Mouse (Mus musculus) granulocyte monocyte progenitor cell, adult 5-6 weeks (primary cell): ENCODE data around the gene Cdh23. TPM values are rescaled to one million over a fixed set of nuclear protein-coding genes. Genes with fewer than 3 reads are reported as not detected.
"Not testable (repeated sequence)": the region's sequence is repeated elsewhere in the genome, so short reads cannot be mapped to it uniquely, and the experiment has no call there.

Experiments used
- ATAC-seq: replicated peaks from 2 replicates; pipeline ENCODE4 v1.8.0; 2016; ENCODE audit warnings: mild to moderate bottlenecking, moderate TSS enrichment, inconsistent platforms; ENCODE audit not compliant: poor library complexity, severe bottlenecking
- total RNA-seq, 2 experiments: library from RNA; stranded (forward) in 1 of 2; stranded (reverse) in 1 of 2; fragments of 200-712, 200-1000 nt in 1 of 2; fragments of >200 nt in 1 of 2; fragmentation: Nextera tagmentation in 1 of 2; gene quantifications; 2 replicates each; pipeline ENCODE4 v1.2.3; 2014 to 2017

Gene Cdh23
- total RNA-seq, 2 experiments from 2014 or later, result not detected

DNA sequence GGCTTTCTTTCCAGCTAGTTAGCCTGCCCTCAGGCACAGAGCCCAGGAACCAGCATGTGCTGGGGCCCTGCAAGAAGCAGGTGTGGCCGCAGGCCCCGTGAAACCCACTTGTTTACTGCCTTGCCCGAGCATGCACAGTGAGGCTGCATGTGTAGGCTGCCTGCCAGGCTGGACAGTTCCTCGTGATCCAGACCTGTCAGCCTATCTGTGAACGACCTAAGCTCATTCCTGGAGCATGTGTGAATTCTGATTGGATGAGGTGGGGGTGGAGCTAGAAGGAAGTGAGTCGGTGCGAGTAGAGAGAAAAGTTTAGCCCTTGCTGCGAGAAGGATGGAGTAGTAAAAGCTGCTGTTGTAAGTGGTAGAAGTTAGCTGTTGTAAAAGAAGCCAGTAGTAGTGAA lies 16.0 kb upstream of the Cdh23 start:
- not testable (repeated sequence) for ATAC-seq

GRCm38 (mm10) chr10:60708837-60709236 lies 12.5 kb upstream of the Cdh23 start:
- no peak for ATAC-seq

DNA sequence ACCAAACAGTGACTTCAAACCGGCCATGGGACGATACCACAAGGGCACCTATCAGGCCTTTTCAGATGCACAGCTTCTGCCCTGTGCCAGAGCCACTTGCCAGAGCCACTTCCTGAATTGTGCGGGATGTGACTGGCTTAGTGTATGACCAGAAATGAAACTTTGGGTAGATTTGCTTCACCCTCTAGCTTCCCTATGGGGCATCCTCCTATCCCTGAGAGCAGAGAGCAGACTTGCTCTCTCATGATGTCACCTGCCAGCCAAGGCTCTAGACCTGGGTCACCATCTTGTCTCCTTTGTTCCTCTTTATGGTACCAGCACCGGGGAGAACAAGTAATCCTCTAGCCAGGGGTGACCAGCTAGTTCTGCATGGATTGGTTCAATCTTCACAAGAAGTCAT lies 10.0 kb upstream of the Cdh23 start:
- peak; percentile 93 for ATAC-seq

- peak; percentile 52 for ATAC-seq
These were observed 8.8 kb upstream of the Cdh23 start for GRCm38 (mm10) chr10:60705134-60705533.

- peak; percentile 25; the same call in 1 of the 2 replicates for ATAC-seq
These were observed 1.5 kb upstream of the Cdh23 start for GRCm38 (mm10) chr10:60697775-60698174.

GRCm38 (mm10) chr10:60696975-60697374 lies 685 bp upstream of the Cdh23 start:
- peak; percentile 96 for ATAC-seq

- peak; percentile 12; the same call in 1 of the 2 replicates for ATAC-seq
These were observed 4.5 kb downstream of the Cdh23 start for GRCm38 (mm10) chr10:60691671-60692390.

DNA sequence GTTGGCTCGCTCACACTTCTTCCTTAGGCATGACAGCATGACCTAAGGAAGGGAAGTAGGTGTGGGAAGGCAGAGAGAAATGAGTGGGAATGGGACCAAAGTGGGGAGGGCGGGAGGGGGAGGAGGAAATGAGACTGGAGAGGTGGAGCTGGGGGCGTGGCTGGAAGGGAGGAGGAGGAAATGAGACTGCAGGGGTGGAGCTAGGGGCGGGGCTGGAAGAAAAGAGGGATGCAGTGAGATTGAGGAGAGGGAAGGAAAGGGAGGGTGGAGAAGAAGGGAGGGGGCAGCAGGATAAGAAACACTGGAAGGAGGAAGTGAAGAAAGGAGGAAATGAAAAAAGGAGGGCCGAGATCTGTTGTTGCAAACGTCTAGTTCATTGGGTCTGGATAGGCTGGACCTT lies 5.3 kb downstream of the Cdh23 start:
- ATAC-seq, result peak; percentile 70

- no peak for ATAC-seq
These were observed 6.9 kb downstream of the Cdh23 start for GRCm38 (mm10) chr10:60689396-60689795.

GRCm38 (mm10) chr10:60687011-60687776 lies 9.1 kb downstream of the Cdh23 start:
- peak; percentile 30; the same call in 1 of the 2 replicates for ATAC-seq

- no peak for ATAC-seq
These were observed 9.7 kb downstream of the Cdh23 start for GRCm38 (mm10) chr10:60686641-60686975.

DNA sequence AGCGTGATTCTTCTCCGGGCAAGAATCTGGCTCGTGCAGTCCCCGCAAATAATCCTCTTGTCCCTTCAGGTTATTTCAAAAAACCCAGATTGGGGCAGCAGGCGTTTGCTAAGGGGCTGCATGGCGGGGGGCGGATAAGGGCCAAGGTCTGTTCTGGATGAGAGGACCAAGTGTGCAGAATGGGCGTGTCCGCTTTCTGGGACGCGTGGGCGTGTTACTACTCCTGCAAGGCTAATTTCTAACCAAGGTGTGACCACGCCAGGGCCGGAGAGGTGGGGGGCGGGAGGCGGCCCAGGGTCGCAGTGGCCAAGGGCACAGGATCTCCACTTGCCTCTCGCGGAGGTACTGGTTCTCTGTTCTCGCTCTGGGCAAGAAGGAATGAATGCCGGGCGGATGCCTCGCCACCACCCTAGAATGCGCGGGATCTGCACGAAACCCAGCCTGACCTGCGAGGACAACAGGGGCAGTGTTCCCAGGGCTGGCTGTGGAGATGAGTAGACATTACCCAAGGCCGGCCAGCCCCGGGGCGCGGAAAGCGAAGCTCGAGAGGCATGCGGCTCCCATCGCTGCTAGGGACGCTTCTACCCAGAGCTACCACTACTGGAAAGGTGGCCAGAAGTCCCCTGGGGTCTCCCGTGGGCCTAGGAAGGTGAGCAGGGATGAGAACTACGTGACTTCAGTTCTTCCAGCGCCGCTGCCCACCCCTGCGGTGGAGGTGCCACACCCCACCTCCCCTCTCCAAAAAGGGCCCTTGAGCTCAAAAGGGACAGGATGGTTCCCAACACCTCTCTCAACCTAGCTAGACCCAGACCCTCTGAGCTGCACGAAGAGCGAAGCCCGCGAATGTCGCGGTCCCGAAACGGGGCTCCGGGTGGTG lies 10.3 kb downstream of the Cdh23 start:
- no peak for ATAC-seq

GRCm38 (mm10) chr10:60678926-60679325 lies 17.4 kb downstream of the Cdh23 start:
- no peak for ATAC-seq

- ATAC-seq, result no peak
These were observed 19.0 kb downstream of the Cdh23 start for GRCm38 (mm10) chr10:60677319-60677718.

DNA sequence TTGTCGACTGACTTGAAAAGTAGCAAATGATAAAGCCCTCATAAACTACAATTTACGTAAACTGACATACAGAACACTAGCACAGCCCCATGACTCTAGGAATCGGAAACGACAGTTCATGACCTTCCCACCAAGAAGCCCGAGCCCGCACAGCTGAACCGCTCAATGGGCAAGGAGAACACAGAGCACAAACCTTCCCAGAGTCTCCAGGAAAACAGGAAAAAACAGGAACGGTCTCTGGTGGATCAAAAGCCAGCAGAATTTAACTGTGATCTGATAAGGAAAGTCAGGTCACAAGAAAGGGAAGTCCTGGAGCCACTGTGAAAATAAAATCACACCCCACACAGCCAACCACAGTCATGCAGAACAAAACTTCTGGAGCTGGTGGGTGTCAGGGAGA lies 26.1 kb downstream of the Cdh23 start:
- ATAC-seq, result peak; percentile 30

GRCm38 (mm10) chr10:60668591-60668990 lies 27.7 kb downstream of the Cdh23 start:
- ATAC-seq, result 0 out of 2 replicates have a peak, but pooled peaks have one; percentile 25

DNA sequence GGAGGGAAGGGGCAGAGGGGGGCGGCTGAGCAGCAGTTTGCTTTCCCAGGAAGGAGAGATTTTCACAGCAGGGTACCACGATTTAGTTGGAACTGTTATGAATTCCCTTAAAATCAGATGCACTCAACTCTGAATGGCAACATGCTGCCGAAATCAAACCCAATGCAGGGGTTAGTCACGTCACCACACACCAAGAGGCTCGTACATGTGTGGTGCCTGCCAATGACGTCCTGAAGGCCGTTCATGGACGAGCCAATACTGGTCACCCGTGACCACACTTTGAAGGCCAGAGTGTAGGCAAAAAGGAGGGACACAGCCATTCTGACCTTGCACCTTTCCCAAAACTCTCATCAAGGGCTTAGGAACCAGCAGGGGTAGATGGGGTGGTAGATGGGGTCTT lies 35.3 kb downstream of the Cdh23 start:
- ATAC-seq, result no peak

DNA sequence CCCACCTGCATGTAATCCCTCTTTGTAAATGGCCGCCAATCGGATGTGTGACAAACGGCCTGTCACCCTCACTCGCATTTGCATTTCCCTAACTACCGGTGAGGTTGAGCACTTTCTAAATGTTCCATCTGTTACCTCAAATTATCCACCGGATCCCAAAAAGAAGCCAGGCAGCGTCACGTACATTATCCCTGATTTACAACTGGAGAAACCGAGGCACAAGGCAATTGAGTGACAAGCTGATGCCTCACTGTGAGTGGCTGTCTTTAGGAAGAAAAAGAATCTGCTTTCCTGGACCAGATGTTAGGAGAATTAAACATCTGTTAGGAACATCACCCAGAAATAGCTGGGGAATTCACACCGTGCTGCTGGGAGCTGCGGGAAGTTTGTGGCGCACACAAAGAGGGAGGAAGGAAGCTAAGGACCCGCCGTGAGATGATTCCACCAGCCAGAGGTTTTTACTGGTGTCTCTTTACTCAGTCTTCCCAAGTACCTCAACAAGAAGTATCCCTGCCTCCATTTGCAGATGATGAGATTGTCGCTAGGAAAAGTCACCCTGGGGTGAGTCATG lies 36.8 kb downstream of the Cdh23 start:
- no peak for ATAC-seq

DNA sequence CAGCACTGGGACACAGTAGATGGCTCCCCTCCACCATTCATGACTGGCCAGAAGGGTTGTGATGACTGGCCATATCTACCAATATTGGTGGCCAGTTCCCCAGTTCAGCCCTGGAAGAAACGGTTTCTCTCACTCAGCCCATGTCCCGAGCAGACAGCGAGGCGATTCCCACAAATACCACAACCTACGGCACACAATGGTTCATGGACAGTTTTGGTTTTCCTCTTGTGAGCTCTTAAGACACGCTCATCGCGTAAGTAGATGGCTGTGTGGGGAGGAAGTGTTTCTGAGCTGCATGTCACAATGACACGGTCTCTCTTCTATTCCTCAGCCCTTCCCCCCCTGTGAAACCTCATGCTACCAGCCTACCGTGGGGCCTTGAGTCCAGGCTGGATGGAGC lies 38.1 kb downstream of the Cdh23 start:
- peak; percentile 74 for ATAC-seq

DNA sequence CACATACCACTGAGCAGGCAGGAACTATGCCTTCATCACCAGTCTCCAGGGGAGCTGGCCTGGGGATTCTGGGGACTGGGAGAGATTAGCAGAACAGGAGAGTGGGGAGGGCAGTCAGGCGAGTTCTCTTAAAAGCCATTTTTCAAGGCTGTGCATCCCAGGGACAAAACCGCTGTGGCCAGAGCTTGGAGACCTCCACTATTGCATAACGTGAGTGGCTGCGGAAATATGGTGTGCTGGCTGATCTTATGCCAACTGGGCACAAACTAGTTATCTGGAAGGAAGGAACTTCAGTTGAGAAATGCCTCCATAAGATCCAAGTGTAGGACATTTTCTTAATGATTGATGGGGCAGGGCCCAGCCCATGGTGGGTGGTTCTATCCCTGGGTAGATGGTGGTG lies 42.6 kb downstream of the Cdh23 start:
- peak; percentile 53 for ATAC-seq
